Mouse (Mus musculus): Measurements from ENCODE around the gene Kcnh4. TPM values are rescaled to one million over a fixed set of nuclear protein-coding genes. Genes with fewer than 3 reads are reported as not detected.

The Kcnh4 gene
- total and polyA plus RNA-seq, 2 experiments from 2014 or later: not detected

DNA sequence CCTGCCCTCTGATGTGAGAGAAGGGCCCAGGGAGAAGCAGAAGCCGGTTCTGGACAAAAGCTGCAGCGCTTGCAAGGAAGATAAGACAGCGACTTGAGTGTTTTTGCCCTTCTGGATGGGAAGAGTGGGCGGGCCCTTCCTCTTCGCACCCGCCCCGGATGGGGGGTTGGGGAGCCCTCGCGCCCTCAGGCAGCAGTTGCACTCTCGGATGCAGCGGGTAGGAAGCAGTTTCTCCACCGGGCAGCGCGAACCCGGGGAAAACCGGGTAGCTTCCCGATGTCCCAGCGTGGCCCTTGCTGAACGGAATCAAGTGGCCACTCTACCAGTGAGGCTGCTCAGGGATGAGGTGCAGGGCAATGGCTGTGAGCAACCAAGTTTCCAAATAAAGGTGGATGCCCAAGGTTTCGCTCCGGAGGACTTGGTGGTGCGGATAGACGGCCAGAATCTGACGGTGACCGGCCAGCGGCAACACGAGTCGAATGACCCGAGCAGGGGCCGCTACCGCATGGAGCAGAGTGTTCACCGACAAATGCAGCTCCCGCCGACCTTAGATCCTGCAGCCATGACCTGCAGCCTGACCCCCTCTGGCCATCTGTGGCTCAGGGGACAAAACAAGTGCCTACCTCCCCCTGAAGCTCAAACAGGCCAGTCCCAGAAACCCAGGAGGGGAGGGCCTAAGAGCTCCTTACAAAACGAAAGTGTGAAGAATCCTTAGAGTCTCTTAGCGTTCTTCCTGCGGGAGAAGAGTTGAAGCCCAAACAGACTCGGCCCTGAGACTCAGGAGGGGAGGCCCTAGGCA, 45.8 kb downstream of the Kcnh4 start, which contains the start of gene Hspb9:
TSS of gene Hspb9 (plus strand) at position 116 of the 799 bp plus-strand sequence.
- Histone ChIP-seq H3K4me3 (ENCODE audit: low read depth, low read length) (peak within 1 kb of the TSS; percentile 36), H3K27me3 (ENCODE audit: control insufficient read depth, insufficient read depth, low read length) (no peaks in the 10 kb centered on the region), H3K9me3 (replicated peaks; ENCODE audit: control insufficient read depth, low read length) (no peaks in the 10 kb centered on the region), H3K9ac (replicated peaks; ENCODE audit: low read depth, low read length) (peak within 1 kb of the TSS; percentile 47), H3K27ac (ENCODE audit: low read depth) (peak within 1 kb of the TSS; percentile 46), H3K4me1 (ENCODE audit: control insufficient read depth, insufficient read depth) (peaks cover 17% of the 10 kb centered on the region), H3K4me2 (ENCODE audit: low read depth, low read length) (peak within 1 kb of the TSS; percentile 55), H3K36me3 (replicated peaks; ENCODE audit: control insufficient read depth, insufficient read depth, low read length) (peaks cover 46% of the 10 kb centered on the region)
- 9% methylated on average over 38 of the region's 38 CpGs for WGBS
- TF ChIP-seq EP300 (IDR thresholded peaks at IDR 0.05; ENCODE audit: low read depth): no peak
- TF ChIP-seq CTCF (IDR thresholded peaks at IDR 0.05; ENCODE audit: low read depth): no peak
- ATAC-seq (ENCODE audit: insufficient read depth, low read depth): no peak; the same call in 1 of the 2 replicates
- no peak for DNase-seq (ENCODE audit: low spot score)

DNA sequence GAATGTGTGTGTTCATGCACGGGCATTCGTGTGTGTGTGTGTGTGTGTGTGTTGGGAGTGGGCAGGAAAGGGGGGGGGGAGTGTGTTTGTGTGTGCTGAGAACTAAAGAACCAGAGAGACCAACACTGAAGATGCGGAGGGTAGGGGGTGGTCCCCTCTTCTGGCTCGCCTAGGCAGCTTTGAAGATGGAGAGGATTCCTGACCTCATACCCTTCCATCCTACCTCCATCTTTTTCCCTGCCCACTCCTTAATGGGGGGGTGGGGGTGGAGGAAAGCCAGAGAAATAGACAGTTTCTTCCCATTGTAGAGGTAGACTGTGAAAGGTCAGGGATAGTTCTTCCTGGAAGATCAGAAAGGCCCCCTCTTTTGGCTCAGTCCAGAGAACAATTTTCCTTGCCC, 46.6 kb downstream of the Kcnh4 start:
- Histone ChIP-seq H3K27ac (ENCODE audit: low read depth) (peak overlapping the region; percentile 46), H3K4me2 (ENCODE audit: low read depth, low read length) (peak overlapping the region; percentile 55), H3K36me3 (replicated peaks; ENCODE audit: control insufficient read depth, insufficient read depth, low read length) (peaks cover 46% of the 10 kb centered on the region), H3K9ac (replicated peaks; ENCODE audit: low read depth, low read length) (peak overlapping the region; percentile 47; the same call in 1 of the 2 replicates), H3K4me3 (ENCODE audit: low read depth, low read length) (no peak overlapping the region), H3K27me3 (ENCODE audit: control insufficient read depth, insufficient read depth, low read length) (no peaks in the 10 kb centered on the region), H3K9me3 (replicated peaks; ENCODE audit: control insufficient read depth, low read length) (no peaks in the 10 kb centered on the region), H3K4me1 (ENCODE audit: control insufficient read depth, insufficient read depth) (peaks cover 15% of the 10 kb centered on the region)
- TF ChIP-seq CTCF (IDR thresholded peaks at IDR 0.05; ENCODE audit: low read depth): no peak
- no peak for TF ChIP-seq EP300 (IDR thresholded peaks at IDR 0.05; ENCODE audit: low read depth)
- WGBS: 63% methylated on average over 4 of the region's 4 CpGs
- ATAC-seq (ENCODE audit: insufficient read depth, low read depth) (no peak), DNase-seq (ENCODE audit: low spot score) (no peak)

- ATAC-seq (ENCODE audit: insufficient read depth, low read depth): peak; percentile 87
Measured at GRCm38 (mm10) chr11:100711783-100712615, 47.7 kb downstream of the Kcnh4 start, which contains the start of gene Kat2a. TSS of gene Kat2a (minus strand) at chr11:100712465.

DNA sequence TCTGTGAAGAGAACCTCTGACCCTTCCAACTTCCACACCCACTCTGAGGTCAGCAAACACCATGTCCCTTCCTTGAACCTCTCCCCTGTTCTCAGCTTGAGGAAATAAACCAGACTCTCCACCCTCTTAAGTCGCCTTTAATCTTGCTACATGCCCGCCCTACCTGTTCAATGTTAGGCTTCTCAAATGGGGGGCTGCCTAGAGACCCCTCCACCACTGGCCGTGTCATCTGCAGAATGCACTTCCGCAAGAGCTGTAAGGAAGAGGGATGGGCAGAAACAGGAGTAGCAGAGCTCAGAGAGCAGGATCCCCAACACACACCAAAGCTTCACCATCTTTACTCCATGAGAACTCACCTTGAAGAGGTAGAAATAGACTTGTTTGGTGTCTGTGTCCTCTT, 48.8 kb downstream of the Kcnh4 start:
- H3K4me2 ChIP-seq (ENCODE audit: low read depth, low read length): no peak overlapping the region
- DNase-seq (ENCODE audit: low spot score): no peak
- H3K9ac ChIP-seq (replicated peaks; ENCODE audit: low read depth, low read length): no peak overlapping the region
- H3K27me3 ChIP-seq (ENCODE audit: control insufficient read depth, insufficient read depth, low read length): no peaks in the 10 kb centered on the region
- 80% methylated on average over 4 of the region's 4 CpGs for WGBS
- peaks cover 15% of the 10 kb centered on the region for H3K4me1 ChIP-seq (ENCODE audit: control insufficient read depth, insufficient read depth)
- no peaks in the 10 kb centered on the region for H3K9me3 ChIP-seq (replicated peaks; ENCODE audit: control insufficient read depth, low read length)
- no peak overlapping the region for H3K27ac ChIP-seq (ENCODE audit: low read depth)
- ATAC-seq (ENCODE audit: insufficient read depth, low read depth): no peak
- TF ChIP-seq CTCF (IDR thresholded peaks at IDR 0.05; ENCODE audit: low read depth) (no peak), EP300 (IDR thresholded peaks at IDR 0.05; ENCODE audit: low read depth) (no peak)
- peaks cover 44% of the 10 kb centered on the region for H3K36me3 ChIP-seq (replicated peaks; ENCODE audit: control insufficient read depth, insufficient read depth, low read length)
- no peak overlapping the region for H3K4me3 ChIP-seq (ENCODE audit: low read depth, low read length)

More at GRCm38 (mm10) chr11:100711783-100712615, 47.7 kb downstream of the Kcnh4 start, which contains the start of gene Kat2a:
- peaks cover 44% of the 10 kb centered on the region for H3K36me3 ChIP-seq (replicated peaks; ENCODE audit: control insufficient read depth, insufficient read depth, low read length)
- peak within 1 kb of the TSS; percentile 91 for H3K4me2 ChIP-seq (ENCODE audit: low read depth, low read length)
- peak within 1 kb of the TSS; percentile 76 for H3K4me3 ChIP-seq (ENCODE audit: low read depth, low read length)
- 3% methylated on average over 48 of the region's 48 CpGs for WGBS
- no peak for TF ChIP-seq EP300 (IDR thresholded peaks at IDR 0.05; ENCODE audit: low read depth)
- no peak for TF ChIP-seq CTCF (IDR thresholded peaks at IDR 0.05; ENCODE audit: low read depth)
- peaks cover 15% of the 10 kb centered on the region for H3K4me1 ChIP-seq (ENCODE audit: control insufficient read depth, insufficient read depth)
- peak within 1 kb of the TSS; percentile 46; the same call in 1 of the 2 replicates for H3K27ac ChIP-seq (ENCODE audit: low read depth)
- H3K9ac ChIP-seq (replicated peaks; ENCODE audit: low read depth, low read length): peak within 1 kb of the TSS; percentile 73
- peak; percentile 73 for DNase-seq (ENCODE audit: low spot score)
- H3K27me3 ChIP-seq (ENCODE audit: control insufficient read depth, insufficient read depth, low read length): no peaks in the 10 kb centered on the region
- H3K9me3 ChIP-seq (replicated peaks; ENCODE audit: control insufficient read depth, low read length): no peaks in the 10 kb centered on the region

- DNase-seq (ENCODE audit: low spot score) (no peak), ATAC-seq (ENCODE audit: insufficient read depth, low read depth) (no peak)
- no peak overlapping the region for H3K4me3 ChIP-seq (ENCODE audit: low read depth, low read length)
- peaks cover 15% of the 10 kb centered on the region for H3K4me1 ChIP-seq (ENCODE audit: control insufficient read depth, insufficient read depth)
- H3K4me2 ChIP-seq (ENCODE audit: low read depth, low read length): no peak overlapping the region
- 93% methylated on average over 15 of the region's 15 CpGs for WGBS
- H3K9me3 ChIP-seq (replicated peaks; ENCODE audit: control insufficient read depth, low read length): no peaks in the 10 kb centered on the region
- no peak overlapping the region for H3K27ac ChIP-seq (ENCODE audit: low read depth)
- peaks cover 44% of the 10 kb centered on the region for H3K36me3 ChIP-seq (replicated peaks; ENCODE audit: control insufficient read depth, insufficient read depth, low read length)
- TF ChIP-seq EP300 (IDR thresholded peaks at IDR 0.05; ENCODE audit: low read depth): no peak
- no peak for TF ChIP-seq CTCF (IDR thresholded peaks at IDR 0.05; ENCODE audit: low read depth)
- H3K9ac ChIP-seq (replicated peaks; ENCODE audit: low read depth, low read length): no peak overlapping the region
- H3K27me3 ChIP-seq (ENCODE audit: control insufficient read depth, insufficient read depth, low read length): no peaks in the 10 kb centered on the region
Measured at GRCm38 (mm10) chr11:100710528-100710927, 49.2 kb downstream of the Kcnh4 start.

Data from heart, postnatal 0 days (tissue).